8 mouse cellular contexts compared by ENCODE assay signal in the genomic region with DNA sequence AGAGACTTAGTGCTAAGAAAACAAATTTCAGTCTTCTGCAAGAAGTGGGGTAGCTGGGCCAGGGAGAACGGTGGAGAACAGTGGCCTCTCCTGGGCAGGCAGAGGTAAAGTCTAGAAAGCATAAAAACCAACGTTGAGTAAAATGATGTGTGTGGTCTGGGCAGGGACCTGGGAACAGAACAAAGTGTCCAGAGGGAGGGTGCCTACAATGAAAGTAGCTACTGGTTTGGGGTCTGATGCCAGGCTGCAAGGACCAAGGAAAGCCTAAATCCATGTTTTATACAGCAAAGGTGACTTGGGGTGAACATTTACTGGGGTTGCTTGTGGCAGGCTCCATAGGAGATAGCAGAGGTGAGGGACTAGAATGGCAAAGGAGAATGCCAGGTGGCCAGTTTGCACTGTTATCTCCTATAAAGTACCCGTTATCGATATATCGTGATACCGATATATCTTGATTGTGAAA.
DNase-seq lines count a peak whose midpoint lies in the region; ATAC-seq and TF ChIP-seq lines count a peak whose summit lies in the region.

No protein-coding gene starts in this region.

- DNase-seq in MN1 (ENCODE audit: low spot score), result peak; percentile 51
- peak; percentile 85 for DNase-seq in brain, embryonic 14.5 days (ENCODE audit: low read depth)
- peak; percentile 50 for DNase-seq in layer of hippocampus, adult 9-11 months
- DNase-seq in right cerebral cortex, adult 18-20 months, result peak; percentile 63
- no peak for DNase-seq in Muller cell, postnatal 12 days (ENCODE audit: inconsistent ontology term)

- peak overlapping the region; percentile 95 for H3K27ac ChIP-seq in forebrain, embryonic 13.5 days
- H3K27ac ChIP-seq in hindbrain, embryonic 12.5 days, result peak overlapping the region; percentile 95
- peak overlapping the region; percentile 63; the same call in 1 of the 2 replicates for H3K27ac ChIP-seq in lung, embryonic 16.5 days (ENCODE audit: low read length)

- WGBS in forebrain, embryonic 13.5 days, result 38% methylated on average over 6 of the region's 6 CpGs
- WGBS in hindbrain, embryonic 12.5 days, result 36% methylated on average over 6 of the region's 6 CpGs
- WGBS in lung, embryonic 16.5 days, result 32% methylated on average over 6 of the region's 6 CpGs

- TF ChIP-seq CTCF in brain, embryonic 14.5 days (IDR thresholded peaks at IDR 0.05; ENCODE audit: borderline replicate concordance, extremely low read depth, insufficient read depth, insufficient read length), result peak; percentile 66; the same call in 1 of the 2 replicates

- no peak for TF ChIP-seq POLR2A in brain, embryonic 14.5 days (IDR thresholded peaks at IDR 0.05; ENCODE audit: borderline replicate concordance, extremely low read depth, insufficient read depth, insufficient read length, poor library complexity, severe bottlenecking)

- peaks cover 46% of the 10 kb centered on the region for H3K4me1 ChIP-seq in forebrain, embryonic 13.5 days
- H3K4me1 ChIP-seq in hindbrain, embryonic 12.5 days, result peaks cover 46% of the 10 kb centered on the region
- peaks cover 42% of the 10 kb centered on the region for H3K4me1 ChIP-seq in lung, embryonic 16.5 days (replicated peaks; ENCODE audit: control insufficient read depth, insufficient read depth, low read length)

- H3K27me3 ChIP-seq in forebrain, embryonic 13.5 days, result no peaks in the 10 kb centered on the region
- H3K27me3 ChIP-seq in hindbrain, embryonic 12.5 days, result no peaks in the 10 kb centered on the region
- no peaks in the 10 kb centered on the region for H3K27me3 ChIP-seq in lung, embryonic 16.5 days (ENCODE audit: control insufficient read depth, insufficient read depth, low read depth, low read length)

- H3K36me3 ChIP-seq in forebrain, embryonic 13.5 days (ENCODE audit: poor library complexity, severe bottlenecking), result no peaks in the 10 kb centered on the region
- H3K36me3 ChIP-seq in hindbrain, embryonic 12.5 days, result no peaks in the 10 kb centered on the region
- no peaks in the 10 kb centered on the region for H3K36me3 ChIP-seq in lung, embryonic 16.5 days (ENCODE audit: control insufficient read depth, insufficient read depth, low read length)

- peak overlapping the region; percentile 86 for H3K4me2 ChIP-seq in forebrain, embryonic 13.5 days
- H3K4me2 ChIP-seq in hindbrain, embryonic 12.5 days (replicated peaks), result peak overlapping the region; percentile 79
- peak overlapping the region; percentile 93; the same call in 1 of the 2 replicates for H3K4me2 ChIP-seq in lung, embryonic 16.5 days (ENCODE audit: low read depth, low read length)

- H3K9ac ChIP-seq in forebrain, embryonic 13.5 days, result peak overlapping the region; percentile 70
- no peak overlapping the region; the same call in 1 of the 2 replicates for H3K9ac ChIP-seq in hindbrain, embryonic 12.5 days
- H3K9ac ChIP-seq in lung, embryonic 16.5 days (ENCODE audit: low read length), result peak overlapping the region; percentile 23; the same call in 1 of the 2 replicates

- H3K9me3 ChIP-seq in forebrain, embryonic 13.5 days (replicated peaks), result no peaks in the 10 kb centered on the region
- H3K9me3 ChIP-seq in hindbrain, embryonic 12.5 days (replicated peaks), result no peaks in the 10 kb centered on the region
- H3K9me3 ChIP-seq in lung, embryonic 16.5 days (ENCODE audit: control insufficient read depth, low read length), result no peaks in the 10 kb centered on the region

- peak overlapping the region; percentile 58; the same call in 1 of the 2 replicates for H3K4me3 ChIP-seq in forebrain, embryonic 13.5 days
- 0 out of 2 replicates have a peak overlapping the region, but pooled peaks have one; percentile 50 for H3K4me3 ChIP-seq in hindbrain, embryonic 12.5 days
- H3K4me3 ChIP-seq in lung, embryonic 16.5 days (ENCODE audit: low read length), result peak overlapping the region; percentile 63; the same call in 1 of the 2 replicates

- ATAC-seq in forebrain, embryonic 13.5 days, result no peak
- no peak for ATAC-seq in hindbrain, embryonic 12.5 days (ENCODE audit: low FRiP score)
- peak; percentile 30 for ATAC-seq in lung, embryonic 16.5 days (ENCODE audit: low read depth)
